Mouse (Mus musculus) embryonic fibroblast, embryonic 13.5 days (primary cell): ENCODE results near the gene Cfp.

Source experiments
- CTCF ChIP-seq: IDR thresholded peaks from 2 replicates; pipeline ENCODE4 v1.5.1; 2011; ENCODE audit warnings: mild to moderate bottlenecking, control low read depth, low read length, moderate library complexity, borderline replicate concordance; ENCODE audit not compliant: insufficient read depth
- POLR2A ChIP-seq: IDR thresholded peaks from 2 replicates; pipeline ENCODE4 v1.6.1; 2011; ENCODE audit warnings: low read depth, mild to moderate bottlenecking, control low read depth, low read length, moderate library complexity

GRCm38 (mm10) chrX:20915075-20915474, 16.3 kb downstream of the Cfp start:
- TF ChIP-seq POLR2A (no peak), CTCF (no peak)
